Mouse (Mus musculus): ENCODE measurements at regions not wholly inside any gene's neighbourhood (a gene's known extent, or its start where the extent isn't known, plus 50 kb on each side); places are given as distances from the start of the nearest gene placed in this dataset.

GRCm38 (mm10) chr12:25991801-25992525 is 423.1 kb downstream of the Rnf144a start:
- H3K4me2 ChIP-seq (ENCODE audit: low read depth): no peak overlapping the region
- no peak overlapping the region for H3K9ac ChIP-seq (ENCODE audit: low read length)
- H3K4me3 ChIP-seq (ENCODE audit: low read depth, low read length): no peak overlapping the region
- H3K36me3 ChIP-seq (ENCODE audit: control insufficient read depth, insufficient read depth, low read length): no peaks in the 10 kb centered on the region
- ATAC-seq (ENCODE audit: insufficient read depth, low FRiP score, low TSS enrichment) (no peak), DNase-seq (ENCODE audit: low spot score) (no peak)
- 86% methylated on average over 6 of the region's 6 CpGs for WGBS
- H3K4me1 ChIP-seq (ENCODE audit: control insufficient read depth, insufficient read depth, low read length): no peaks in the 10 kb centered on the region
- no peaks in the 10 kb centered on the region for H3K27me3 ChIP-seq (ENCODE audit: control insufficient read depth, insufficient read depth, low read length)
- H3K9me3 ChIP-seq (ENCODE audit: control insufficient read depth, low read length): no peaks in the 10 kb centered on the region
- no peak overlapping the region for H3K27ac ChIP-seq (ENCODE audit: low read depth, low read length)

DNA sequence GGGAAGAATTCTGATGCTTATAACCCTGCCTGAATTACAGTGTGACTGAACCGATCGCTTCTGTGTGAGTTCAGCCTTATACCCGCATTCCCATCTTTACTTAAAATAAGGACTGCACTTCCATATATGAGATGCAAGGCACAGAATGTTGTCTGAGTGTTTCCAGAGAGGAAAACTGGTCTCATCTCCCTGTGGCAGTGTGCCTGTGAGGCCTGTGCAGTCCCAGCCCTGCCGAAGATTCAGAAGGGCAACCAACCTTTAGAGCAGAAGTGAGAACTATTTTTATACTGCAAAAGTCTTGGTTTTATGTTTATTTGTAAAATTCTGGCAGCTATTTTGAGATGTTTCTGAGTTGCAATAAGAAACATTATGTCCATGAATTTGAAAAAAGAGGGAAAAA is 432.5 kb downstream of the Rnf144a start:
- no peaks in the 10 kb centered on the region for H3K4me1 ChIP-seq (ENCODE audit: control insufficient read depth, insufficient read depth, low read length)

DNA sequence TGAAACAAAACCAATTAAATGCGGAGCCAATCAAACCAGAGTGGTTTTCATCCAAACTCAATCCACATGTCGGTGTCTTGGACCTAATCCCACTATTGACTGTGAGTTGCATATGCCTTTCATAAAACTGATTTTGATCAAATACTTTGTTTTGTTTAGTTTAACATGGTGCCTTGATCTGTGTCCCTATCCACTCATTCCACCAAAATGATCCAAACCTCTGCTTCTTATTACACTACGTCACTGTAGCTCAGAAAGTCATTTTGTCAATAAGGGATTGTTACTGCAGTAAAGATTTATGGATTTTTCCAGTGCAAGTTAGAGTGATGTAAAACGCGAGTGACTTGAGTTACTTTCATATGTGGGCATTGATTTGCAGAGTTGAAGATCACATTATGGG is 436.7 kb downstream of the Rnf144a start:
- H3K9me3 ChIP-seq (ENCODE audit: control insufficient read depth, low read length): no peaks in the 10 kb centered on the region
- no peaks in the 10 kb centered on the region for H3K27me3 ChIP-seq (ENCODE audit: control insufficient read depth, insufficient read depth, low read length)
- 90% methylated on average over 5 of the region's 5 CpGs for WGBS
- H3K9ac ChIP-seq (ENCODE audit: low read length): no peak overlapping the region
- no peak overlapping the region for H3K4me3 ChIP-seq (ENCODE audit: low read depth, low read length)
- H3K27ac ChIP-seq (ENCODE audit: low read depth, low read length): no peak overlapping the region
- DNase-seq (ENCODE audit: low spot score): no peak
- no peaks in the 10 kb centered on the region for H3K36me3 ChIP-seq (ENCODE audit: control insufficient read depth, insufficient read depth, low read length)
- no peak for ATAC-seq (ENCODE audit: insufficient read depth, low FRiP score, low TSS enrichment)
- no peaks in the 10 kb centered on the region for H3K4me1 ChIP-seq (ENCODE audit: control insufficient read depth, insufficient read depth, low read length)
- no peak overlapping the region for H3K4me2 ChIP-seq (ENCODE audit: low read depth)

More for the DNA sequence above, 432.5 kb downstream of the Rnf144a start:
- Histone ChIP-seq H3K4me2 (ENCODE audit: low read depth) (no peak overlapping the region), H3K27ac (ENCODE audit: low read depth, low read length) (no peak overlapping the region), H3K4me3 (ENCODE audit: low read depth, low read length) (no peak overlapping the region), H3K36me3 (ENCODE audit: control insufficient read depth, insufficient read depth, low read length) (no peaks in the 10 kb centered on the region), H3K9me3 (ENCODE audit: control insufficient read depth, low read length) (no peaks in the 10 kb centered on the region), H3K27me3 (ENCODE audit: control insufficient read depth, insufficient read depth, low read length) (no peaks in the 10 kb centered on the region), H3K9ac (ENCODE audit: low read length) (no peak overlapping the region)
- WGBS: 94% methylated on average over 4 of the region's 4 CpGs
- no peak for ATAC-seq (ENCODE audit: insufficient read depth, low FRiP score, low TSS enrichment)
- no peak for DNase-seq (ENCODE audit: low spot score)

DNA sequence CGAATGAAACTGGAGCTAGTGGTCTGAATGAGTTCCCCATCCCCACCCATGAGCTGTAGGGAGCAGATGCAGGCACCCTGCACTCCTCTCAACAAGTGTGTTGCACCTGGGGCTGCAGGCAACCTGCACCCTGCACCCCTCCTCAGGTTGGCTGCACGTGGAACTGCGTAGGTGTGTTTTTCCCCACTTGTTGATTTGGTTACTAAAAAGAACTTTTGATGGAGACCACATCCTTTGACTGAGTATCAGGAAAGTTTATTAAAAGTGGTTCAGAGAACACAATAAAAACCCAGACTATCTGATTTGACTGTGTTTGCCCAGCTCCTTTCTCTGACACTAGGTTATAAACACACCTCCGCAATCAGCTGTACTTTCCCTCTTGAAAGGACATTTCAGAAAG is 456.5 kb downstream of the Rnf144a start:
- Histone ChIP-seq H3K4me3 (ENCODE audit: low read depth, low read length) (no peak overlapping the region), H3K4me2 (ENCODE audit: low read depth) (no peak overlapping the region)
- WGBS: 86% methylated on average over 4 of the region's 4 CpGs

DNA sequence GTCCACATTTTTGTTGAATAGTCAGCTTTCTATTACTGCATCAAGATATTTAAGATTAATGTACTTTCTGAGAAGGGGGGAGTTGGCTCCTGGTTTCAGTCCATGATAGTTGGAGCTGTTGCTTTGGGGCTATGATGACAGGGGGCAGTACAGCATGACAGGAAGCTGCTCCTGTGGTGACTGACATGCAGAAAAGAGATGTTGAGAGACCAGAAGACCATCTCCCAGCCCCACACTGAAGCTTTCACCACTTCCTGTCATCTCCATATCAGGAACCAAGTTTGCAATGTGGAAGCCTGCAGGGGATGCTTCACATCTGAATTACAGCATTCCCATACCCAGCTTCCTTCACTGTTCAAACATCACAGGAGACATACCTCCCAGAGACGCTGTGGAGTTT is 457.5 kb downstream of the Rnf144a start:
- Histone ChIP-seq H3K27me3 (ENCODE audit: control insufficient read depth, insufficient read depth, low read length) (no peaks in the 10 kb centered on the region), H3K4me3 (ENCODE audit: low read depth, low read length) (no peak overlapping the region), H3K4me2 (ENCODE audit: low read depth) (no peak overlapping the region), H3K9me3 (ENCODE audit: control insufficient read depth, low read length) (no peaks in the 10 kb centered on the region), H3K4me1 (ENCODE audit: control insufficient read depth, insufficient read depth, low read length) (no peaks in the 10 kb centered on the region), H3K27ac (ENCODE audit: low read depth, low read length) (no peak overlapping the region), H3K36me3 (ENCODE audit: control insufficient read depth, insufficient read depth, low read length) (no peaks in the 10 kb centered on the region), H3K9ac (ENCODE audit: low read length) (no peak overlapping the region)
- WGBS: 100% methylated on average over 1 of the region's 1 CpGs
- DNase-seq (ENCODE audit: low spot score) (no peak), ATAC-seq (ENCODE audit: insufficient read depth, low FRiP score, low TSS enrichment) (no peak)

More for the DNA sequence above, 456.5 kb downstream of the Rnf144a start:
- Histone ChIP-seq H3K9ac (ENCODE audit: low read length) (no peak overlapping the region), H3K27ac (ENCODE audit: low read depth, low read length) (no peak overlapping the region), H3K27me3 (ENCODE audit: control insufficient read depth, insufficient read depth, low read length) (no peaks in the 10 kb centered on the region), H3K9me3 (ENCODE audit: control insufficient read depth, low read length) (no peaks in the 10 kb centered on the region), H3K36me3 (ENCODE audit: control insufficient read depth, insufficient read depth, low read length) (no peaks in the 10 kb centered on the region), H3K4me1 (ENCODE audit: control insufficient read depth, insufficient read depth, low read length) (no peaks in the 10 kb centered on the region)
- DNase-seq (ENCODE audit: low spot score) (no peak), ATAC-seq (ENCODE audit: insufficient read depth, low FRiP score, low TSS enrichment) (no peak)

- DNase-seq (ENCODE audit: low spot score) (no peak), ATAC-seq (ENCODE audit: insufficient read depth, low FRiP score, low TSS enrichment) (no peak)
- 82% methylated on average over 7 of the region's 7 CpGs for WGBS
- H3K4me2 ChIP-seq (ENCODE audit: low read depth): no peak overlapping the region
- no peak overlapping the region for H3K27ac ChIP-seq (ENCODE audit: low read depth, low read length)
- no peaks in the 10 kb centered on the region for H3K27me3 ChIP-seq (ENCODE audit: control insufficient read depth, insufficient read depth, low read length)
- H3K4me1 ChIP-seq (ENCODE audit: control insufficient read depth, insufficient read depth, low read length): no peaks in the 10 kb centered on the region
- no peak overlapping the region for H3K4me3 ChIP-seq (ENCODE audit: low read depth, low read length)
- no peaks in the 10 kb centered on the region for H3K9me3 ChIP-seq (ENCODE audit: control insufficient read depth, low read length)
- no peak overlapping the region for H3K9ac ChIP-seq (ENCODE audit: low read length)
- no peaks in the 10 kb centered on the region for H3K36me3 ChIP-seq (ENCODE audit: control insufficient read depth, insufficient read depth, low read length)
Observed at GRCm38 (mm10) chr12:25947107-25947506, 467.9 kb downstream of the Rnf144a start.

GRCm38 (mm10) chr12:25946121-25946520 is 468.9 kb downstream of the Rnf144a start:
- no peak overlapping the region for H3K9ac ChIP-seq (ENCODE audit: low read length)
- no peaks in the 10 kb centered on the region for H3K9me3 ChIP-seq (ENCODE audit: control insufficient read depth, low read length)
- H3K4me1 ChIP-seq (ENCODE audit: control insufficient read depth, insufficient read depth, low read length): no peaks in the 10 kb centered on the region
- no peak overlapping the region for H3K4me2 ChIP-seq (ENCODE audit: low read depth)
- WGBS: 87% methylated on average over 3 of the region's 3 CpGs
- ATAC-seq (ENCODE audit: insufficient read depth, low FRiP score, low TSS enrichment) (no peak), DNase-seq (ENCODE audit: low spot score) (no peak)
- H3K27me3 ChIP-seq (ENCODE audit: control insufficient read depth, insufficient read depth, low read length): no peaks in the 10 kb centered on the region
- H3K36me3 ChIP-seq (ENCODE audit: control insufficient read depth, insufficient read depth, low read length): no peaks in the 10 kb centered on the region
- no peak overlapping the region for H3K4me3 ChIP-seq (ENCODE audit: low read depth, low read length)
- H3K27ac ChIP-seq (ENCODE audit: low read depth, low read length): no peak overlapping the region

- Histone ChIP-seq H3K27me3 (ENCODE audit: control insufficient read depth, insufficient read depth, low read length) (no peaks in the 10 kb centered on the region), H3K4me1 (ENCODE audit: control insufficient read depth, insufficient read depth, low read length) (no peaks in the 10 kb centered on the region), H3K4me2 (ENCODE audit: low read depth) (no peak overlapping the region), H3K9ac (ENCODE audit: low read length) (no peak overlapping the region), H3K36me3 (ENCODE audit: control insufficient read depth, insufficient read depth, low read length) (no peaks in the 10 kb centered on the region), H3K27ac (ENCODE audit: low read depth, low read length) (no peak overlapping the region), H3K4me3 (ENCODE audit: low read depth, low read length) (no peak overlapping the region), H3K9me3 (ENCODE audit: control insufficient read depth, low read length) (no peaks in the 10 kb centered on the region)
- DNase-seq (ENCODE audit: low spot score): no peak
- WGBS: 83% methylated on average over 6 of the region's 6 CpGs
- no peak for ATAC-seq (ENCODE audit: insufficient read depth, low FRiP score, low TSS enrichment)
Observed at GRCm38 (mm10) chr12:25938856-25939255, 476.2 kb downstream of the Rnf144a start.

GRCm38 (mm10) chr12:25934946-25935345 is 480.1 kb downstream of the Rnf144a start:
- no peak overlapping the region for H3K9ac ChIP-seq (ENCODE audit: low read length)
- WGBS: 88% methylated on average over 5 of the region's 5 CpGs

More at GRCm38 (mm10) chr12:25934946-25935345, 480.1 kb downstream of the Rnf144a start:
- Histone ChIP-seq H3K4me1 (ENCODE audit: control insufficient read depth, insufficient read depth, low read length) (no peaks in the 10 kb centered on the region), H3K36me3 (ENCODE audit: control insufficient read depth, insufficient read depth, low read length) (no peaks in the 10 kb centered on the region), H3K27me3 (ENCODE audit: control insufficient read depth, insufficient read depth, low read length) (no peaks in the 10 kb centered on the region), H3K27ac (ENCODE audit: low read depth, low read length) (no peak overlapping the region), H3K4me3 (ENCODE audit: low read depth, low read length) (no peak overlapping the region), H3K4me2 (ENCODE audit: low read depth) (no peak overlapping the region), H3K9me3 (ENCODE audit: control insufficient read depth, low read length) (no peaks in the 10 kb centered on the region)
- ATAC-seq (ENCODE audit: insufficient read depth, low FRiP score, low TSS enrichment): no peak
- DNase-seq (ENCODE audit: low spot score): no peak
